Mouse (Mus musculus) liver, embryonic 13.5 days (tissue): ENCODE results near the gene Gprc5d. TPM values are rescaled to one million over a fixed set of nuclear protein-coding genes. Genes with fewer than 3 reads are reported as not detected.

ENCODE experiments used
- ATAC-seq: fragments of 200-750 bp; cut with Nextera tagmentation; 2 replicates; pipeline ENCODE4 v1.8.0; 2017; ENCODE audit warnings: low read depth, mild to moderate bottlenecking, moderate number of reproducible peaks, moderate library complexity
- DNase-seq: peaks from one replicate; pipeline ENCODE4 v3.0.0; 2022
- H3K27ac ChIP-seq: fragments of 300-500 bp; sonication (generic); 2 replicates; pipeline ENCODE4 v1.5.1; 2015; ENCODE audit warnings: moderate library complexity, mild to moderate bottlenecking, inconsistent platforms
- H3K27me3 ChIP-seq: fragments of 300-500 bp; sonication (generic); 2 replicates; pipeline ENCODE4 v1.6.1; 2015; ENCODE audit warnings: mild to moderate bottlenecking, inconsistent platforms
- H3K36me3 ChIP-seq: fragments of 300-500 bp; sonication (generic); 2 replicates; pipeline ENCODE4 v1.6.1; 2015; ENCODE audit warnings: mild to moderate bottlenecking, inconsistent platforms
- H3K4me1 ChIP-seq: fragments of 300-500 bp; sonication (generic); replicated peaks from 2 replicates; pipeline ENCODE4 v1.6.1; 2015; ENCODE audit warnings: inconsistent platforms
- H3K4me2 ChIP-seq: fragments of 300-500 bp; sonication (generic); 2 replicates; pipeline ENCODE4 v1.6.1; 2015; ENCODE audit warnings: inconsistent platforms, mild to moderate bottlenecking, moderate library complexity
- H3K4me3 ChIP-seq: fragments of 300-500 bp; sonication (generic); replicated peaks from 2 replicates; pipeline ENCODE4 v1.5.1; 2015; ENCODE audit warnings: mild to moderate bottlenecking, inconsistent platforms
- H3K9ac ChIP-seq: fragments of 300-500 bp; sonication (generic); 2 replicates; pipeline ENCODE4 v1.6.1; 2015; ENCODE audit warnings: mild to moderate bottlenecking, inconsistent platforms
- H3K9me3 ChIP-seq: fragments of 300-500 bp; sonication (generic); replicated peaks from 2 replicates; pipeline ENCODE4 v1.6.1; 2016; ENCODE audit warnings: inconsistent platforms
- WGBS: fragments of 180-500 bp; shearing (Covaris S2); methylation state at CpG from one replicate; pipeline ENCODE4 v1.1.7; 2015; ENCODE audit not compliant: insufficient replicate concordance; 5-methylcytosine and 5-hydroxymethylcytosine counted together
- polyA plus RNA-seq: library from polyadenylated mRNA; unstranded; fragments of >200 nt; fragmentation: Nextera tagmentation; extraction: Ambion mirVana; gene quantifications from 2 replicates; pipeline ENCODE4 v1.2.1, GENCODE M21; 2015

The Gprc5d gene
- polyA plus RNA-seq, 1 experiment from 2014 or later, result 0.15 TPM

- ATAC-seq (no peak), DNase-seq (no peak)
- Histone ChIP-seq H3K4me2 (no peak overlapping the region), H3K9ac (no peak overlapping the region), H3K4me3 (no peak overlapping the region), H3K27me3 (no peaks in the 10 kb centered on the region), H3K4me1 (no peaks in the 10 kb centered on the region), H3K9me3 (no peaks in the 10 kb centered on the region), H3K27ac (no peak overlapping the region), H3K36me3 (peaks cover 83% of the 10 kb centered on the region)
- WGBS, result 57% methylated on average over 11 of the region's 11 CpGs
Measured at GRCm38 (mm10) chr6:135136439-135137161, 18.5 kb upstream of the Gprc5d start.

GRCm38 (mm10) chr6:135135735-135136134, 17.7 kb upstream of the Gprc5d start:
- Histone ChIP-seq H3K36me3 (peaks cover 74% of the 10 kb centered on the region), H3K4me1 (no peaks in the 10 kb centered on the region), H3K27me3 (no peaks in the 10 kb centered on the region), H3K9ac (no peak overlapping the region), H3K27ac (no peak overlapping the region), H3K9me3 (no peaks in the 10 kb centered on the region), H3K4me3 (no peak overlapping the region), H3K4me2 (no peak overlapping the region)
- no peak for ATAC-seq
- whole genome bisulfite sequencing, result 49% methylated on average over 4 of the region's 4 CpGs
- no peak for DNase-seq

- no peaks in the 10 kb centered on the region for H3K27me3 ChIP-seq
- no peaks in the 10 kb centered on the region for H3K4me1 ChIP-seq
- peaks cover 51% of the 10 kb centered on the region for H3K36me3 ChIP-seq
- no peak overlapping the region for H3K4me3 ChIP-seq
- no peaks in the 10 kb centered on the region for H3K9me3 ChIP-seq
- WGBS, result 90% methylated on average over 9 of the region's 9 CpGs
- DNase-seq (no peak), ATAC-seq (no peak)
- H3K27ac ChIP-seq, result no peak overlapping the region
- H3K9ac ChIP-seq, result no peak overlapping the region
- no peak overlapping the region for H3K4me2 ChIP-seq
Measured at GRCm38 (mm10) chr6:135133486-135133885, 15.4 kb upstream of the Gprc5d start.

- WGBS, result 88% methylated on average over 7 of the region's 7 CpGs
- no peak overlapping the region for H3K27ac ChIP-seq
Measured at GRCm38 (mm10) chr6:135133086-135133485, 15.0 kb upstream of the Gprc5d start.

GRCm38 (mm10) chr6:135124755-135125380, 6.8 kb upstream of the Gprc5d start:
- ATAC-seq, result no peak
- 39% methylated on average over 5 of the region's 5 CpGs for WGBS
- H3K4me2 ChIP-seq, result no peak overlapping the region
- no peak overlapping the region for H3K27ac ChIP-seq
- H3K9me3 ChIP-seq, result no peaks in the 10 kb centered on the region
- no peak for DNase-seq
- H3K27me3 ChIP-seq, result no peaks in the 10 kb centered on the region
- no peaks in the 10 kb centered on the region for H3K4me1 ChIP-seq
- no peak overlapping the region for H3K4me3 ChIP-seq
- no peaks in the 10 kb centered on the region for H3K36me3 ChIP-seq
- no peak overlapping the region for H3K9ac ChIP-seq

More at GRCm38 (mm10) chr6:135133086-135133485, 15.0 kb upstream of the Gprc5d start:
- H3K27me3 ChIP-seq, result no peaks in the 10 kb centered on the region
- no peak overlapping the region for H3K4me2 ChIP-seq
- no peaks in the 10 kb centered on the region for H3K9me3 ChIP-seq
- DNase-seq, result no peak
- H3K36me3 ChIP-seq, result peaks cover 47% of the 10 kb centered on the region
- ATAC-seq, result no peak
- H3K9ac ChIP-seq, result no peak overlapping the region
- no peaks in the 10 kb centered on the region for H3K4me1 ChIP-seq
- H3K4me3 ChIP-seq, result no peak overlapping the region

- Histone ChIP-seq H3K27ac (no peak overlapping the region), H3K27me3 (0 out of 2 replicates have a peak, but pooled peaks cover 5% of the 10 kb centered on the region), H3K4me2 (no peak overlapping the region), H3K4me1 (no peaks in the 10 kb centered on the region), H3K9me3 (no peaks in the 10 kb centered on the region), H3K4me3 (no peak overlapping the region), H3K36me3 (no peaks in the 10 kb centered on the region), H3K9ac (no peak overlapping the region)
- DNase-seq (no peak), ATAC-seq (no peak)
- 47% methylated on average over 8 of the region's 8 CpGs for WGBS
Measured at GRCm38 (mm10) chr6:135116479-135116878, 1.6 kb downstream of the Gprc5d start.

- 0 out of 2 replicates have a peak, but pooled peaks cover 5% of the 10 kb centered on the region for H3K27me3 ChIP-seq
- ATAC-seq, result no peak
- WGBS, result 28% methylated on average over 6 of the region's 6 CpGs
- H3K9ac ChIP-seq, result no peak overlapping the region
- no peaks in the 10 kb centered on the region for H3K9me3 ChIP-seq
- H3K36me3 ChIP-seq, result no peaks in the 10 kb centered on the region
- no peak overlapping the region for H3K27ac ChIP-seq
- no peak overlapping the region for H3K4me2 ChIP-seq
- no peaks in the 10 kb centered on the region for H3K4me1 ChIP-seq
- no peak for DNase-seq
- H3K4me3 ChIP-seq, result no peak overlapping the region
Measured at GRCm38 (mm10) chr6:135113114-135113436, 5.0 kb downstream of the Gprc5d start.

- 0 out of 2 replicates have a peak, but pooled peaks cover 5% of the 10 kb centered on the region for H3K27me3 ChIP-seq
- H3K4me3 ChIP-seq, result no peak overlapping the region
- H3K9me3 ChIP-seq, result no peaks in the 10 kb centered on the region
- no peak overlapping the region for H3K27ac ChIP-seq
- 22% methylated on average over 7 of the region's 7 CpGs for WGBS
- H3K36me3 ChIP-seq, result no peaks in the 10 kb centered on the region
- no peaks in the 10 kb centered on the region for H3K4me1 ChIP-seq
- DNase-seq (no peak), ATAC-seq (no peak)
- H3K9ac ChIP-seq, result no peak overlapping the region
- no peak overlapping the region for H3K4me2 ChIP-seq
Measured at GRCm38 (mm10) chr6:135112411-135113113, 5.5 kb downstream of the Gprc5d start.

GRCm38 (mm10) chr6:135107014-135107413, 11.1 kb downstream of the Gprc5d start:
- DNase-seq (no peak), ATAC-seq (no peak)
- Histone ChIP-seq H3K4me3 (no peak overlapping the region), H3K9ac (no peak overlapping the region), H3K27me3 (no peaks in the 10 kb centered on the region), H3K9me3 (no peaks in the 10 kb centered on the region), H3K36me3 (no peaks in the 10 kb centered on the region), H3K4me2 (no peak overlapping the region), H3K4me1 (no peaks in the 10 kb centered on the region), H3K27ac (no peak overlapping the region)
- WGBS, result 71% methylated on average over 6 of the region's 6 CpGs

- no peak overlapping the region for H3K9ac ChIP-seq
- WGBS, result 43% methylated on average over 5 of the region's 5 CpGs
- H3K27me3 ChIP-seq, result no peaks in the 10 kb centered on the region
- DNase-seq (no peak), ATAC-seq (no peak)
- H3K4me1 ChIP-seq, result no peaks in the 10 kb centered on the region
- no peak overlapping the region for H3K4me3 ChIP-seq
- H3K9me3 ChIP-seq, result no peaks in the 10 kb centered on the region
- H3K36me3 ChIP-seq, result no peaks in the 10 kb centered on the region
- H3K27ac ChIP-seq, result no peak overlapping the region
- no peak overlapping the region for H3K4me2 ChIP-seq
Measured at GRCm38 (mm10) chr6:135102736-135103303, 15.3 kb downstream of the Gprc5d start.

GRCm38 (mm10) chr6:135100787-135101472, 17.2 kb downstream of the Gprc5d start:
- H3K9me3 ChIP-seq, result no peaks in the 10 kb centered on the region
- ATAC-seq (no peak), DNase-seq (no peak)
- H3K4me1 ChIP-seq, result no peaks in the 10 kb centered on the region
- 64% methylated on average over 15 of the region's 15 CpGs for WGBS
- H3K9ac ChIP-seq, result no peak overlapping the region
- no peaks in the 10 kb centered on the region for H3K27me3 ChIP-seq
- H3K27ac ChIP-seq, result no peak overlapping the region
- H3K4me3 ChIP-seq, result no peak overlapping the region
- H3K36me3 ChIP-seq, result no peaks in the 10 kb centered on the region
- H3K4me2 ChIP-seq, result no peak overlapping the region
